ENCODE assay signal across 8 mouse cellular contexts in the genomic region with DNA sequence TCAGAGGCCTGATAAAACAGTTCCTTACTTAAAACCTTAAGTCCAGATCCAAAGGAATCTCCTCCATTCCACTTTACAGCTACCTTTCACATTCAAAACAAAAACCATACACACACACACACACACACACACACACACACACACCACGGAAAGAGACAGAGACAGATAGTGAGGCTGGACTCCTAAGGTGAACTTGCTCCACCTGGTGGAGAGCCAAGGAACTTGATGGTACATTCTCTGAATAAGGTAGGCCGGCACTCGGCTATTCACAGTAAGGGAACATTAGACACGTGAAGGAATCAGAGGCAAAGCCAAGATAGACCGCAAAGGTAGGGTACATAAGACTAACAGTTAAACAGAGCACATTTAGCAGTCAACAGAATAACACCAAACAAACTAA. TPM values are rescaled to one million over a fixed set of nuclear protein-coding genes. Genes with fewer than 3 reads are reported as not detected.
DNase-seq lines count a peak whose midpoint lies in the region; ATAC-seq and TF ChIP-seq lines count a peak whose summit lies in the region.

No protein-coding gene starts in this region.

- ATAC-seq in midbrain, embryonic 14.5 days (ENCODE audit: low FRiP score, low TSS enrichment): peak; percentile 77

- intact Hi-C loops in gastrocnemius, postnatal 14 days (cut with DNase I; ENCODE audit: low total_unique reads): loop anchor here (10.0 kb wide), 2 partner anchors 231 to 449 kb away; no protein-coding TSS in a partner anchor

- H3K4me2 ChIP-seq in midbrain, embryonic 14.5 days (ENCODE audit: low read length): no peak overlapping the region

- H3K27ac ChIP-seq in cortical plate, adult 2 months (ENCODE audit: insufficient read depth, low read length): no peak overlapping the region
- no peak overlapping the region for H3K27ac ChIP-seq in limb, embryonic 10.5 days
- H3K27ac ChIP-seq in midbrain, embryonic 14.5 days (replicated peaks; ENCODE audit: low read depth, low read length): no peak overlapping the region

- H3K9me3 ChIP-seq in limb, embryonic 10.5 days (replicated peaks): no peaks in the 10 kb centered on the region
- no peaks in the 10 kb centered on the region for H3K9me3 ChIP-seq in midbrain, embryonic 14.5 days (ENCODE audit: control insufficient read depth, low read length)

- H3K4me3 ChIP-seq in cortical plate, adult 2 months (ENCODE audit: insufficient read depth, low read length): no peak overlapping the region
- H3K4me3 ChIP-seq in limb, embryonic 10.5 days: no peak overlapping the region
- no peak overlapping the region for H3K4me3 ChIP-seq in midbrain, embryonic 14.5 days (replicated peaks; ENCODE audit: low read depth, low read length)

- no peak overlapping the region for H3K9ac ChIP-seq in midbrain, embryonic 14.5 days (replicated peaks; ENCODE audit: low read length)

- no peak for TF ChIP-seq POLR2A in cortical plate, adult 2 months (IDR thresholded peaks at IDR 0.05; ENCODE audit: extremely low read depth, insufficient read depth, low read length)

- 4% methylated on average over 5 of the region's 5 CpGs for WGBS in limb, embryonic 10.5 days
- WGBS in midbrain, embryonic 14.5 days: 3% methylated on average over 5 of the region's 5 CpGs

- peak; percentile 85 for TF ChIP-seq CTCF in cortical plate, adult 2 months (IDR thresholded peaks at IDR 0.05; ENCODE audit: extremely low read depth, insufficient read depth, low read length)

- peaks cover 42% of the 10 kb centered on the region for H3K27me3 ChIP-seq in limb, embryonic 10.5 days (ENCODE audit: low read depth, poor library complexity, severe bottlenecking)
- H3K27me3 ChIP-seq in midbrain, embryonic 14.5 days (ENCODE audit: control insufficient read depth, insufficient read depth, low read length): peaks cover 7% of the 10 kb centered on the region; the same call in 1 of the 2 replicates

- DNase-seq in 416B (ENCODE audit: low read depth): peak; percentile 78
- DNase-seq in adrenal gland, adult (ENCODE audit: inconsistent age in 2 of 2, low spot score in 1 of 2): peak; percentile 78 to 94
- peak; percentile 77 for DNase-seq in gastrocnemius, postnatal 14 days
- DNase-seq in kidney, adult 18-20 months: peak; percentile 79
- peak; percentile 80 for DNase-seq in limb, embryonic 10.5 days (ENCODE audit: low spot score)
- peak; percentile 95 for DNase-seq in midbrain, embryonic 14.5 days
- DNase-seq in spleen, postnatal 10 days (ENCODE audit: low spot score in 2 of 2): peak; percentile 62 to 84

- H3K36me3 ChIP-seq in limb, embryonic 10.5 days: no peaks in the 10 kb centered on the region
- H3K36me3 ChIP-seq in midbrain, embryonic 14.5 days (ENCODE audit: control insufficient read depth, insufficient read depth, low read length): no peaks in the 10 kb centered on the region

- H3K4me1 ChIP-seq in cortical plate, adult 2 months (ENCODE audit: control insufficient read depth, insufficient read depth, low read length): peaks cover 1% of the 10 kb centered on the region; the same call in 1 of the 2 replicates
- peaks cover 44% of the 10 kb centered on the region for H3K4me1 ChIP-seq in limb, embryonic 10.5 days
- H3K4me1 ChIP-seq in midbrain, embryonic 14.5 days (ENCODE audit: control insufficient read depth, insufficient read depth, low read length): no peaks in the 10 kb centered on the region

RNA-seq across cellular contexts. Expression of a gene that starts 4.8 kb away (rescaled TPM):
- 0.48 and 0.49 TPM in 2 replicates for polyA plus RNA-seq in cortical plate, adult 2 months (2012; rRNA removed)
- 1 to 10 TPM in 1 of 2 experiments, under 1 TPM in 1; 0.70 to 1.1 TPM for total RNA-seq in gastrocnemius, postnatal 14 days (2021)
- 16.9 and 17.4 TPM in 2 replicates for polyA plus RNA-seq in limb, embryonic 10.5 days (2016; fragmentation: Nextera tagmentation; extraction: Ambion mirVana)
- polyA plus RNA-seq in midbrain, embryonic 14.5 days (2014; fragmentation: Nextera tagmentation; extraction: Ambion mirVana): 1.6 and 2.5 TPM in 2 replicates

RNA-seq across cellular contexts. Expression of a gene that starts 5.3 kb away (rescaled TPM):
- 38.3 and 40.1 TPM in 2 replicates for polyA plus RNA-seq in cortical plate, adult 2 months (2012; rRNA removed)
- 10 to 100 TPM; 55.0 to 62.3 TPM for total RNA-seq in gastrocnemius, postnatal 14 days (2021)
- 67.3 and 67.5 TPM in 2 replicates for polyA plus RNA-seq in limb, embryonic 10.5 days (2016; fragmentation: Nextera tagmentation; extraction: Ambion mirVana)
- polyA plus RNA-seq in midbrain, embryonic 14.5 days (2014; fragmentation: Nextera tagmentation; extraction: Ambion mirVana): 33.4 and 36.9 TPM in 2 replicates
